Mouse (Mus musculus): Measurements from ENCODE around the gene Gm853.

DNA sequence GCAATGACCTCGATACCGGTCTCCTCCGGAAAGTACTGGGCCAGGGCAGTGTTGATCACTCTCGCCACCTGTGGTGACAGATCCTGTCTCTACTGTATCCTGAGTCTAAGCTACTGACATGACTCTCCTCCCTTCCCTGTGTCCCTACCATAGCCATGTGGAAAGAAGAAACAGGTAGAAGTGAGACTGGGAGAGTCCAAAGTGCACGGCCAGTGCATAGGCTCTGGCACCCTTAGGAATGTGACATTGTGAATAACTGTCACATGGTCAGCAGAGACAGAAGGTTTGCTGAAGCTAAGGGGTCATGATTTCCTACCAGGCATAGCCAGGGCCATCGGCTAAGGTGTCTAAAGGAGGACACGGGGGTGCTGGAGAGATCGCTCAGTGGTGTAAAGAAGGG lies 6.8 kb downstream of the Gm853 start:
- TF ChIP-seq CTCF (IDR thresholded peaks at IDR 0.05) = no peak
- TF ChIP-seq EP300 (IDR thresholded peaks at IDR 0.05) = no peak

All from lung, postnatal 0 days (tissue).